Mouse (Mus musculus): Measurements from ENCODE around the gene Ncapd2.

Ncapd2 gene

GRCm38 (mm10) chr6:125215148-125215954 lies 23.9 kb upstream of the Ncapd2 start, which contains the start of gene Vamp1:
TSS of gene Vamp1 (plus strand) at chr6:125215551.
- in situ Hi-C loops (cut with MboI; ENCODE audit: unreplicated experiment in 2 of 2) = loop anchor here (5.0 kb wide), 3 partner anchors 53 to 58 kb away; no protein-coding TSS in a partner anchor

- in situ Hi-C loops (cut with MboI; ENCODE audit: unreplicated experiment in 2 of 2) = no loop called here
Measured at GRCm38 (mm10) chr6:125213715-125214114, 22.2 kb upstream of the Ncapd2 start.

- in situ Hi-C loops (cut with MboI; ENCODE audit: unreplicated experiment in 2 of 2) = no loop called here
Measured at GRCm38 (mm10) chr6:125213129-125213528, 21.6 kb upstream of the Ncapd2 start.

- in situ Hi-C loops (cut with MboI; ENCODE audit: unreplicated experiment in 2 of 2) = no loop called here
Measured at GRCm38 (mm10) chr6:125212621-125213020, 21.1 kb upstream of the Ncapd2 start.

GRCm38 (mm10) chr6:125210436-125210835 lies 18.9 kb upstream of the Ncapd2 start:
- in situ Hi-C loops (cut with MboI; ENCODE audit: unreplicated experiment in 2 of 2) = no loop called here

GRCm38 (mm10) chr6:125197166-125197565 lies 5.7 kb upstream of the Ncapd2 start:
- in situ Hi-C loops (cut with MboI; ENCODE audit: unreplicated experiment in 2 of 2) = no loop called here

- in situ Hi-C loops (cut with MboI; ENCODE audit: unreplicated experiment in 2 of 2) = no loop called here
Measured at GRCm38 (mm10) chr6:125196301-125196700, 4.8 kb upstream of the Ncapd2 start.

GRCm38 (mm10) chr6:125195541-125196075 lies 4.1 kb upstream of the Ncapd2 start:
- in situ Hi-C loops (cut with MboI; ENCODE audit: unreplicated experiment in 2 of 2) = no loop called here

GRCm38 (mm10) chr6:125193390-125193789 lies 1.9 kb upstream of the Ncapd2 start:
- in situ Hi-C loops (cut with MboI; ENCODE audit: unreplicated experiment in 2 of 2) = no loop called here

- in situ Hi-C loops (cut with MboI; ENCODE audit: unreplicated experiment in 2 of 2) = no loop called here
Measured at GRCm38 (mm10) chr6:125192841-125193240, 1.3 kb upstream of the Ncapd2 start.

- in situ Hi-C loops (cut with MboI; ENCODE audit: unreplicated experiment in 2 of 2) = no loop called here
Measured at GRCm38 (mm10) chr6:125192016-125192714, 664 bp upstream of the Ncapd2 start.

GRCm38 (mm10) chr6:125190816-125191215 lies 685 bp downstream of the Ncapd2 start:
- in situ Hi-C loops (cut with MboI; ENCODE audit: unreplicated experiment in 2 of 2) = no loop called here

GRCm38 (mm10) chr6:125186203-125186602 lies 5.3 kb downstream of the Ncapd2 start:
- in situ Hi-C loops (cut with MboI; ENCODE audit: unreplicated experiment in 2 of 2) = no loop called here

GRCm38 (mm10) chr6:125182133-125182532 lies 9.4 kb downstream of the Ncapd2 start:
- in situ Hi-C loops (cut with MboI; ENCODE audit: unreplicated experiment in 2 of 2) = no loop called here

- in situ Hi-C loops (cut with MboI; ENCODE audit: unreplicated experiment in 2 of 2) = no loop called here
Measured at GRCm38 (mm10) chr6:125179601-125180000, 11.9 kb downstream of the Ncapd2 start.

- in situ Hi-C loops (cut with MboI; ENCODE audit: unreplicated experiment in 2 of 2) = no loop called here
Measured at GRCm38 (mm10) chr6:125175469-125175868, 16.0 kb downstream of the Ncapd2 start.

GRCm38 (mm10) chr6:125173256-125173655 lies 18.2 kb downstream of the Ncapd2 start:
- in situ Hi-C loops (cut with MboI; ENCODE audit: unreplicated experiment in 2 of 2) = loop anchor here (25.0 kb wide), 1 partner anchor 1389 kb away; no protein-coding TSS in a partner anchor

- in situ Hi-C loops (cut with MboI; ENCODE audit: unreplicated experiment in 2 of 2) = loop anchor here (25.0 kb wide), 1 partner anchor 1390 kb away; no protein-coding TSS in a partner anchor
Measured at GRCm38 (mm10) chr6:125172474-125172873, 19.0 kb downstream of the Ncapd2 start.

- in situ Hi-C loops (cut with MboI; ENCODE audit: unreplicated experiment in 2 of 2) = loop anchor here (25.0 kb wide), 1 partner anchor 1392 kb away; no protein-coding TSS in a partner anchor
Measured at GRCm38 (mm10) chr6:125170194-125170593, 21.3 kb downstream of the Ncapd2 start.

- in situ Hi-C loops (cut with MboI; ENCODE audit: unreplicated experiment in 2 of 2) = loop anchor here (25.0 kb wide), 1 partner anchor 1394 kb away; no protein-coding TSS in a partner anchor
Measured at GRCm38 (mm10) chr6:125168086-125168485, 23.4 kb downstream of the Ncapd2 start.
